Mouse (Mus musculus): ENCODE data around the gene Ankrd28. TPM values are rescaled to one million over a fixed set of nuclear protein-coding genes. Genes with fewer than 3 reads are reported as not detected.

Ankrd28 gene
- polyA plus RNA-seq, 1 experiment from 2014 or later: 7.9 TPM

GRCm38 (mm10) chr14:31748239-31748873 lies 82.1 kb downstream of the Ankrd28 start:
- no peak overlapping the region for H3K9ac ChIP-seq (ENCODE audit: low read depth, low read length)
- ATAC-seq: no peak
- H3K36me3 ChIP-seq (ENCODE audit: control insufficient read depth, insufficient read depth, low read length): 0 out of 2 replicates have a peak, but pooled peaks cover 3% of the 10 kb centered on the region
- H3K27ac ChIP-seq (ENCODE audit: low read depth, low read length): no peak overlapping the region
- no peaks in the 10 kb centered on the region for H3K9me3 ChIP-seq (ENCODE audit: control insufficient read depth, low read length)
- no peaks in the 10 kb centered on the region for H3K4me1 ChIP-seq (ENCODE audit: control insufficient read depth, insufficient read depth, low read depth, low read length)
- H3K4me3 ChIP-seq (ENCODE audit: low read length): no peak overlapping the region
- no peak overlapping the region for H3K4me2 ChIP-seq (ENCODE audit: low read length)
- no peaks in the 10 kb centered on the region for H3K27me3 ChIP-seq (replicated peaks; ENCODE audit: control insufficient read depth, insufficient read depth, low read length)
- WGBS: 75% methylated on average over 6 of the region's 6 CpGs

GRCm38 (mm10) chr14:31742523-31742922 lies 87.9 kb downstream of the Ankrd28 start:
- ATAC-seq: no peak
- no peak overlapping the region for H3K4me3 ChIP-seq (ENCODE audit: low read length)
- peaks cover 10% of the 10 kb centered on the region for H3K36me3 ChIP-seq (ENCODE audit: control insufficient read depth, insufficient read depth, low read length)
- no peaks in the 10 kb centered on the region for H3K27me3 ChIP-seq (replicated peaks; ENCODE audit: control insufficient read depth, insufficient read depth, low read length)
- 89% methylated on average over 3 of the region's 3 CpGs for WGBS
- no peak overlapping the region for H3K4me2 ChIP-seq (ENCODE audit: low read length)
- no peaks in the 10 kb centered on the region for H3K4me1 ChIP-seq (ENCODE audit: control insufficient read depth, insufficient read depth, low read depth, low read length)
- H3K9me3 ChIP-seq (ENCODE audit: control insufficient read depth, low read length): no peaks in the 10 kb centered on the region
- no peak overlapping the region for H3K9ac ChIP-seq (ENCODE audit: low read depth, low read length)
- no peak overlapping the region for H3K27ac ChIP-seq (ENCODE audit: low read depth, low read length)

GRCm38 (mm10) chr14:31734811-31735210 lies 95.6 kb downstream of the Ankrd28 start:
- H3K27me3 ChIP-seq (replicated peaks; ENCODE audit: control insufficient read depth, insufficient read depth, low read length): no peaks in the 10 kb centered on the region

GRCm38 (mm10) chr14:31727522-31727921 lies 102.9 kb downstream of the Ankrd28 start:
- no peak for ATAC-seq
- Histone ChIP-seq H3K4me3 (ENCODE audit: low read length) (no peak overlapping the region), H3K9ac (ENCODE audit: low read depth, low read length) (no peak overlapping the region), H3K36me3 (ENCODE audit: control insufficient read depth, insufficient read depth, low read length) (peaks cover 9% of the 10 kb centered on the region), H3K27me3 (replicated peaks; ENCODE audit: control insufficient read depth, insufficient read depth, low read length) (no peaks in the 10 kb centered on the region), H3K27ac (ENCODE audit: low read depth, low read length) (no peak overlapping the region), H3K4me2 (ENCODE audit: low read length) (no peak overlapping the region), H3K9me3 (ENCODE audit: control insufficient read depth, low read length) (no peaks in the 10 kb centered on the region), H3K4me1 (ENCODE audit: control insufficient read depth, insufficient read depth, low read depth, low read length) (no peaks in the 10 kb centered on the region)
- WGBS: 97% methylated on average over 3 of the region's 3 CpGs

More at GRCm38 (mm10) chr14:31734811-31735210, 95.6 kb downstream of the Ankrd28 start:
- Histone ChIP-seq H3K9ac (ENCODE audit: low read depth, low read length) (no peak overlapping the region), H3K36me3 (ENCODE audit: control insufficient read depth, insufficient read depth, low read length) (peaks cover 9% of the 10 kb centered on the region), H3K4me3 (ENCODE audit: low read length) (no peak overlapping the region), H3K9me3 (ENCODE audit: control insufficient read depth, low read length) (no peaks in the 10 kb centered on the region), H3K4me2 (ENCODE audit: low read length) (no peak overlapping the region), H3K4me1 (ENCODE audit: control insufficient read depth, insufficient read depth, low read depth, low read length) (no peaks in the 10 kb centered on the region), H3K27ac (ENCODE audit: low read depth, low read length) (no peak overlapping the region)
- no peak for ATAC-seq
- WGBS: 93% methylated on average over 2 of the region's 2 CpGs

- H3K4me3 ChIP-seq (ENCODE audit: low read length): no peak overlapping the region
- peaks cover 11% of the 10 kb centered on the region for H3K36me3 ChIP-seq (ENCODE audit: control insufficient read depth, insufficient read depth, low read length)
These were observed 107.7 kb downstream of the Ankrd28 start for GRCm38 (mm10) chr14:31722746-31723145.

GRCm38 (mm10) chr14:31721256-31721655 lies 109.2 kb downstream of the Ankrd28 start:
- Histone ChIP-seq H3K27ac (ENCODE audit: low read depth, low read length) (no peak overlapping the region), H3K4me2 (ENCODE audit: low read length) (no peak overlapping the region), H3K4me3 (ENCODE audit: low read length) (no peak overlapping the region), H3K27me3 (replicated peaks; ENCODE audit: control insufficient read depth, insufficient read depth, low read length) (no peaks in the 10 kb centered on the region), H3K36me3 (ENCODE audit: control insufficient read depth, insufficient read depth, low read length) (peaks cover 10% of the 10 kb centered on the region), H3K9me3 (ENCODE audit: control insufficient read depth, low read length) (no peaks in the 10 kb centered on the region), H3K9ac (ENCODE audit: low read depth, low read length) (no peak overlapping the region), H3K4me1 (ENCODE audit: control insufficient read depth, insufficient read depth, low read depth, low read length) (no peaks in the 10 kb centered on the region)
- 87% methylated on average over 3 of the region's 3 CpGs for WGBS
- no peak for ATAC-seq

More at GRCm38 (mm10) chr14:31722746-31723145, 107.7 kb downstream of the Ankrd28 start:
- Histone ChIP-seq H3K9ac (ENCODE audit: low read depth, low read length) (no peak overlapping the region), H3K27ac (ENCODE audit: low read depth, low read length) (no peak overlapping the region), H3K4me1 (ENCODE audit: control insufficient read depth, insufficient read depth, low read depth, low read length) (no peaks in the 10 kb centered on the region), H3K9me3 (ENCODE audit: control insufficient read depth, low read length) (no peaks in the 10 kb centered on the region), H3K27me3 (replicated peaks; ENCODE audit: control insufficient read depth, insufficient read depth, low read length) (no peaks in the 10 kb centered on the region), H3K4me2 (ENCODE audit: low read length) (no peak overlapping the region)
- WGBS: 82% methylated on average over 1 of the region's 1 CpGs
- no peak for ATAC-seq

GRCm38 (mm10) chr14:31718332-31718731 lies 112.1 kb downstream of the Ankrd28 start:
- WGBS: 98% methylated on average over 2 of the region's 2 CpGs
- H3K4me2 ChIP-seq (ENCODE audit: low read length): no peak overlapping the region
- H3K4me1 ChIP-seq (ENCODE audit: control insufficient read depth, insufficient read depth, low read depth, low read length): no peaks in the 10 kb centered on the region
- H3K27ac ChIP-seq (ENCODE audit: low read depth, low read length): no peak overlapping the region
- no peak overlapping the region for H3K4me3 ChIP-seq (ENCODE audit: low read length)
- no peaks in the 10 kb centered on the region for H3K9me3 ChIP-seq (ENCODE audit: control insufficient read depth, low read length)
- H3K27me3 ChIP-seq (replicated peaks; ENCODE audit: control insufficient read depth, insufficient read depth, low read length): no peaks in the 10 kb centered on the region
- peaks cover 10% of the 10 kb centered on the region for H3K36me3 ChIP-seq (ENCODE audit: control insufficient read depth, insufficient read depth, low read length)
- no peak overlapping the region for H3K9ac ChIP-seq (ENCODE audit: low read depth, low read length)
- ATAC-seq: no peak

- no peak for ATAC-seq
- no peak overlapping the region for H3K4me3 ChIP-seq (ENCODE audit: low read length)
- no peaks in the 10 kb centered on the region for H3K4me1 ChIP-seq (ENCODE audit: control insufficient read depth, insufficient read depth, low read depth, low read length)
- H3K4me2 ChIP-seq (ENCODE audit: low read length): no peak overlapping the region
- no peaks in the 10 kb centered on the region for H3K27me3 ChIP-seq (replicated peaks; ENCODE audit: control insufficient read depth, insufficient read depth, low read length)
- H3K27ac ChIP-seq (ENCODE audit: low read depth, low read length): no peak overlapping the region
- H3K9me3 ChIP-seq (ENCODE audit: control insufficient read depth, low read length): no peaks in the 10 kb centered on the region
- peaks cover 10% of the 10 kb centered on the region for H3K36me3 ChIP-seq (ENCODE audit: control insufficient read depth, insufficient read depth, low read length)
- WGBS: 96% methylated on average over 5 of the region's 5 CpGs
- H3K9ac ChIP-seq (ENCODE audit: low read depth, low read length): no peak overlapping the region
These were observed 113.1 kb downstream of the Ankrd28 start for GRCm38 (mm10) chr14:31717360-31717759.

- no peak overlapping the region for H3K4me3 ChIP-seq (ENCODE audit: low read length)
- no peak for ATAC-seq
- no peaks in the 10 kb centered on the region for H3K4me1 ChIP-seq (ENCODE audit: control insufficient read depth, insufficient read depth, low read depth, low read length)
- H3K36me3 ChIP-seq (ENCODE audit: control insufficient read depth, insufficient read depth, low read length): peaks cover 7% of the 10 kb centered on the region
- no peak overlapping the region for H3K4me2 ChIP-seq (ENCODE audit: low read length)
- H3K27ac ChIP-seq (ENCODE audit: low read depth, low read length): no peak overlapping the region
- H3K9ac ChIP-seq (ENCODE audit: low read depth, low read length): no peak overlapping the region
- no peaks in the 10 kb centered on the region for H3K27me3 ChIP-seq (replicated peaks; ENCODE audit: control insufficient read depth, insufficient read depth, low read length)
- no peaks in the 10 kb centered on the region for H3K9me3 ChIP-seq (ENCODE audit: control insufficient read depth, low read length)
These were observed 114.8 kb downstream of the Ankrd28 start for GRCm38 (mm10) chr14:31715669-31716068.
